Mouse (Mus musculus) erythroblast, adult 5-6 weeks (primary cell): ENCODE measurements around the gene Bicdl2. TPM values are rescaled to one million over a fixed set of nuclear protein-coding genes. Genes with fewer than 3 reads are reported as not detected.

ENCODE experiments used
- ATAC-seq: replicated peaks from 2 replicates; pipeline ENCODE4 v1.8.0; 2016; ENCODE audit warnings: moderate number of reproducible peaks, mild to moderate bottlenecking, moderate TSS enrichment, inconsistent platforms; ENCODE audit not compliant: poor library complexity, low FRiP score, severe bottlenecking
- total RNA-seq, 2 experiments: library from RNA; stranded (forward) in 1 of 2; stranded (reverse) in 1 of 2; fragments of 150-400 nt in 1 of 2; fragments of 200-764, 138-1000 nt in 1 of 2; gene quantifications; 2 replicates each; pipeline versions ENCODE4 v1.2.3 to v1.2.4; 2015 to 2017; ENCODE audit warnings: low replicate concordance in 2 of 2

Bicdl2 gene
- total RNA-seq, 2 experiments from 2014 or later: not detected

GRCm38 (mm10) chr17:23672761-23673160, 12.5 kb downstream of the Bicdl2 start:
- no peak for ATAC-seq

- ATAC-seq: peak; percentile 90
Measured at GRCm38 (mm10) chr17:23673424-23674073, 13.2 kb downstream of the Bicdl2 start, which contains the start of the genes Hcfc1r1 and Thoc6. Gene Hcfc1r1, plus strand, starts transcription at chr17:23673596. Gene Thoc6, minus strand, starts transcription at chr17:23673882.

GRCm38 (mm10) chr17:23674271-23674952, 14.1 kb downstream of the Bicdl2 start:
- ATAC-seq: no peak

- no peak for ATAC-seq
Measured at GRCm38 (mm10) chr17:23675127-23675526, 14.8 kb downstream of the Bicdl2 start.

- no peak for ATAC-seq
Measured at GRCm38 (mm10) chr17:23675564-23676281, 15.4 kb downstream of the Bicdl2 start.

GRCm38 (mm10) chr17:23676473-23677031, 16.2 kb downstream of the Bicdl2 start:
- ATAC-seq: no peak

GRCm38 (mm10) chr17:23677236-23677679, 17.0 kb downstream of the Bicdl2 start, which contains the start of gene Tnfrsf12a:
Gene Tnfrsf12a, minus strand, starts transcription at chr17:23677468.
- peak; percentile 52; the same call in 1 of the 2 replicates for ATAC-seq

GRCm38 (mm10) chr17:23679127-23679835, 19.0 kb downstream of the Bicdl2 start, which contains the start of gene Cldn6:
Gene Cldn6, plus strand, starts transcription at chr17:23679249.
- no peak for ATAC-seq

- ATAC-seq: no peak
Measured at GRCm38 (mm10) chr17:23680336-23680735, 20.0 kb downstream of the Bicdl2 start.

GRCm38 (mm10) chr17:23681086-23681485, 20.8 kb downstream of the Bicdl2 start:
- ATAC-seq: no peak

GRCm38 (mm10) chr17:23682092-23682491, 21.8 kb downstream of the Bicdl2 start:
- no peak for ATAC-seq

- ATAC-seq: no peak
Measured at GRCm38 (mm10) chr17:23682530-23682929, 22.2 kb downstream of the Bicdl2 start.

- no peak for ATAC-seq
Measured at GRCm38 (mm10) chr17:23683226-23683625, 22.9 kb downstream of the Bicdl2 start.

- no peak for ATAC-seq
Measured at GRCm38 (mm10) chr17:23683856-23684672, 23.8 kb downstream of the Bicdl2 start, which contains the start of gene Cldn9. Gene Cldn9, minus strand, starts transcription at chr17:23684026.

- no peak for ATAC-seq
Measured at GRCm38 (mm10) chr17:23694491-23694890, 34.2 kb downstream of the Bicdl2 start.

GRCm38 (mm10) chr17:23695801-23696200, 35.5 kb downstream of the Bicdl2 start:
- no peak for ATAC-seq

- ATAC-seq: no peak
Measured at GRCm38 (mm10) chr17:23699131-23700077, 39.1 kb downstream of the Bicdl2 start.
